In the genomic region with DNA sequence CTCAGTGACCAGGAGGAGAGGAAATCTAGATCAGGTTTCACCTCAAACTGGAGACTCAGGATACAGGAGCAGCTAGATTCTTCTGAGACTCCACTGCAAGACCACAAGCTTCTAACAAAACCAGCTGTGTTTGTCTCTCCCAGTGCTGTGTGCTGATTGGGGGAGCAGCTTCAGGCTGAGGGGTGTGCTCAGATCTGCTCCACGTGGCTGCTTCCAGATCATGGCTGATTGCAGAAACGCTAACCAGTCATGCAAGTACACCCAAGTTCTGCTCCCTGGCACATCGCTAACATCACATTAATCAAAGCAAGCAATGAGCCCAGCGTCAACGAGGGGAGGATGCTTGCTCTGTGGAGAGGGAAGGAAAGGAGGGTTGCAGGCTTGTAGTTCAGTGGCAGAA, we compare ENCODE assay signal across 11 mouse cellular contexts.
DNase-seq lines count a peak whose midpoint lies in the region; ATAC-seq lines count a peak whose summit lies in the region.
"Had no signal": no experiment of that assay in that cellular context is flagged by ENCODE, and none has a peak within 500 bp of the region (broad histone marks: within the 10 kb centered on the region; RNA-seq: fewer than 3 reads in every experiment).

No protein-coding gene starts in this region.

- no peaks in the 10 kb centered on the region for H3K27me3 ChIP-seq in intestine, embryonic 15.5 days (replicated peaks)
- H3K27me3 ChIP-seq in intestine, embryonic 16.5 days (replicated peaks; ENCODE audit: control insufficient read depth, insufficient read depth, low read length) = no peaks in the 10 kb centered on the region
- H3K27me3 ChIP-seq in neural tube, embryonic 15.5 days (replicated peaks) = peaks cover 22% of the 10 kb centered on the region
- no peaks in the 10 kb centered on the region for H3K27me3 ChIP-seq in limb, embryonic 12.5 days
- H3K27me3 ChIP-seq in liver, embryonic 11.5 days (replicated peaks; ENCODE audit: control insufficient read depth, insufficient read depth, low read length) = no peaks in the 10 kb centered on the region

- ATAC-seq in intestine, embryonic 15.5 days = 0 out of 2 replicates have a peak, but pooled peaks have one; percentile 39
- ATAC-seq in intestine, embryonic 16.5 days = no peak
- no peak; the same call in 1 of the 2 replicates for ATAC-seq in neural tube, embryonic 15.5 days (ENCODE audit: low FRiP score)
- peak; percentile 63; the same call in 1 of the 2 replicates for ATAC-seq in limb, embryonic 12.5 days (ENCODE audit: insufficient number of reproducible peaks, insufficient read depth, low FRiP score, low TSS enrichment, low read depth)
- no peak for ATAC-seq in liver, embryonic 11.5 days (replicated peaks; ENCODE audit: low FRiP score)
- ATAC-seq: activated CD4-positive, CD25-positive, alpha-beta regulatory T cell, adult 4 months had no signal

- H3K9ac ChIP-seq in intestine, embryonic 15.5 days = no peak overlapping the region
- no peak overlapping the region for H3K9ac ChIP-seq in intestine, embryonic 16.5 days (ENCODE audit: low read depth, low read length)
- no peak overlapping the region for H3K9ac ChIP-seq in neural tube, embryonic 15.5 days (replicated peaks)
- no peak overlapping the region for H3K9ac ChIP-seq in limb, embryonic 12.5 days (replicated peaks)
- H3K9ac ChIP-seq in liver, embryonic 11.5 days (ENCODE audit: low read depth, low read length) = no peak overlapping the region

- 12% methylated on average over 5 of the region's 5 CpGs for WGBS in intestine, embryonic 15.5 days
- WGBS in intestine, embryonic 16.5 days = 13% methylated on average over 5 of the region's 5 CpGs
- 11% methylated on average over 5 of the region's 5 CpGs for WGBS in neural tube, embryonic 15.5 days
- 19% methylated on average over 5 of the region's 5 CpGs for WGBS in limb, embryonic 12.5 days
- 38% methylated on average over 5 of the region's 5 CpGs for WGBS in liver, embryonic 11.5 days

- peaks cover 15% of the 10 kb centered on the region; the same call in 1 of the 2 replicates for H3K4me1 ChIP-seq in intestine, embryonic 15.5 days (replicated peaks)
- peaks cover 4% of the 10 kb centered on the region; the same call in 1 of the 2 replicates for H3K4me1 ChIP-seq in intestine, embryonic 16.5 days (ENCODE audit: control insufficient read depth, insufficient read depth, low read length)
- peaks cover 16% of the 10 kb centered on the region for H3K4me1 ChIP-seq in neural tube, embryonic 15.5 days
- peaks cover 23% of the 10 kb centered on the region for H3K4me1 ChIP-seq in limb, embryonic 12.5 days (replicated peaks)
- no peaks in the 10 kb centered on the region; the same call in none of the 2 replicates for H3K4me1 ChIP-seq in liver, embryonic 11.5 days (replicated peaks; ENCODE audit: control insufficient read depth, insufficient read depth, low read length)

- H3K36me3 ChIP-seq in intestine, embryonic 15.5 days = no peaks in the 10 kb centered on the region
- H3K36me3 ChIP-seq in intestine, embryonic 16.5 days (ENCODE audit: control insufficient read depth, insufficient read depth, low read length) = no peaks in the 10 kb centered on the region
- no peaks in the 10 kb centered on the region for H3K36me3 ChIP-seq in neural tube, embryonic 15.5 days
- H3K36me3 ChIP-seq in limb, embryonic 12.5 days = no peaks in the 10 kb centered on the region
- H3K36me3 ChIP-seq in liver, embryonic 11.5 days (ENCODE audit: control insufficient read depth, insufficient read depth, low read length) = no peaks in the 10 kb centered on the region

- no peak overlapping the region for H3K27ac ChIP-seq in intestine, embryonic 15.5 days
- H3K27ac ChIP-seq in intestine, embryonic 16.5 days (ENCODE audit: low read length) = no peak overlapping the region
- H3K27ac ChIP-seq in neural tube, embryonic 15.5 days (replicated peaks) = no peak overlapping the region
- 0 out of 2 replicates have a peak overlapping the region, but pooled peaks have one; percentile 45 for H3K27ac ChIP-seq in limb, embryonic 12.5 days
- no peak overlapping the region for H3K27ac ChIP-seq in liver, embryonic 11.5 days (ENCODE audit: low read depth, low read length)

- H3K9me3 ChIP-seq in intestine, embryonic 15.5 days = no peaks in the 10 kb centered on the region
- H3K9me3 ChIP-seq in intestine, embryonic 16.5 days (ENCODE audit: control insufficient read depth, low read length) = no peaks in the 10 kb centered on the region
- no peaks in the 10 kb centered on the region for H3K9me3 ChIP-seq in neural tube, embryonic 15.5 days (replicated peaks)
- H3K9me3 ChIP-seq in limb, embryonic 12.5 days = no peaks in the 10 kb centered on the region
- H3K9me3 ChIP-seq in liver, embryonic 11.5 days (ENCODE audit: control insufficient read depth, low read length) = no peaks in the 10 kb centered on the region

- peak; percentile 35 for DNase-seq in neural tube, embryonic 10.5 days (ENCODE audit: extremely low spot score, low spot score)
- DNase-seq in thymus, postnatal 4 days = peak; percentile 44
- DNase-seq in adrenal gland, adult 18-20 months (ENCODE audit: low spot score in 2 of 2) = no peak
- no peak for DNase-seq in liver, embryonic 11.5 days (ENCODE audit: low spot score)
- DNase-seq: right cerebral cortex, adult 18-20 months had no signal

- H3K4me2 ChIP-seq in intestine, embryonic 15.5 days (replicated peaks) = no peak overlapping the region
- H3K4me2 ChIP-seq in intestine, embryonic 16.5 days (ENCODE audit: low read depth, low read length) = no peak overlapping the region
- no peak overlapping the region for H3K4me2 ChIP-seq in neural tube, embryonic 15.5 days
- no peak overlapping the region for H3K4me2 ChIP-seq in limb, embryonic 12.5 days
- no peak overlapping the region for H3K4me2 ChIP-seq in liver, embryonic 11.5 days

- H3K4me3 ChIP-seq in intestine, embryonic 15.5 days (replicated peaks) = no peak overlapping the region
- no peak overlapping the region for H3K4me3 ChIP-seq in intestine, embryonic 16.5 days (ENCODE audit: low read length)
- no peak overlapping the region for H3K4me3 ChIP-seq in neural tube, embryonic 15.5 days (replicated peaks)
- no peak overlapping the region for H3K4me3 ChIP-seq in limb, embryonic 12.5 days (replicated peaks)
- no peak overlapping the region for H3K4me3 ChIP-seq in liver, embryonic 11.5 days (ENCODE audit: low read depth, low read length)
- H3K4me3 ChIP-seq: erythroblast, embryonic 14.5 days had no signal

Comparison
In these comparisons a context has a peak if more than half of its experiments do, and no peak if none do; other contexts are left out.
1. ATAC-seq: peak in intestine, embryonic 15.5 days (single experiment) and limb, embryonic 12.5 days (single experiment); none in intestine, embryonic 16.5 days (single experiment), neural tube, embryonic 15.5 days (single experiment) and liver, embryonic 11.5 days (single experiment).
2. DNase-seq: peak in neural tube, embryonic 10.5 days (single experiment) and thymus, postnatal 4 days (single experiment); none in adrenal gland, adult 18-20 months (0 of 2) and liver, embryonic 11.5 days (single experiment).